In genomic region chr2:26055046-26055746, GRCm38 (mm10) we compare ENCODE assay signal across 8 mouse cellular contexts. TPM values are rescaled to one million over a fixed set of nuclear protein-coding genes. Genes with fewer than 3 reads are reported as not detected.
DNase-seq lines count a peak whose midpoint lies in the region; ATAC-seq and TF ChIP-seq lines count a peak whose summit lies in the region.

No protein-coding gene starts in this region.

- H3K4me2 ChIP-seq in heart, postnatal 0 days (ENCODE audit: low read depth, low read length), result no peak overlapping the region
- no peak overlapping the region for H3K4me2 ChIP-seq in lung, embryonic 14.5 days

- TF ChIP-seq EP300 in heart, postnatal 0 days (IDR thresholded peaks at IDR 0.05; ENCODE audit: low read depth), result no peak

- peak; percentile 75 for DNase-seq in heart, postnatal 0 days (ENCODE audit: low spot score)
- DNase-seq in kidney, postnatal 25 days, result peak; percentile 67 to 78
- peak; percentile 84 for DNase-seq in lung, embryonic 14.5 days
- peak; percentile 51 for DNase-seq in thymus, adult 2 months

- 0 out of 2 replicates have a peak, but pooled peaks cover 8% of the 10 kb centered on the region for H3K36me3 ChIP-seq in heart, postnatal 0 days (replicated peaks; ENCODE audit: control insufficient read depth, insufficient read depth, low read length)
- no peaks in the 10 kb centered on the region for H3K36me3 ChIP-seq in lung, embryonic 14.5 days (ENCODE audit: insufficient read depth)
- no peaks in the 10 kb centered on the region for H3K36me3 ChIP-seq in thymus, adult 2 months (ENCODE audit: control insufficient read depth, insufficient read depth, low read length)

- 53% methylated on average over 8 of the region's 8 CpGs for WGBS in bone marrow, adult 2 months
- WGBS in heart, postnatal 0 days, result 47% methylated on average over 8 of the region's 8 CpGs
- 43% methylated on average over 8 of the region's 8 CpGs for WGBS in lung, embryonic 14.5 days
- WGBS in thymus, adult 2 months, result 70% methylated on average over 8 of the region's 8 CpGs

- TF ChIP-seq CTCF in bone marrow, adult 2 months (IDR thresholded peaks at IDR 0.05; ENCODE audit: control insufficient read depth, insufficient read depth, low read length), result peak; percentile 86
- TF ChIP-seq CTCF in embryonic fibroblast, embryonic 13.5 days (IDR thresholded peaks at IDR 0.05; ENCODE audit: borderline replicate concordance, insufficient read depth, low read length), result peak; percentile 84
- TF ChIP-seq CTCF in heart, postnatal 0 days (IDR thresholded peaks at IDR 0.05; ENCODE audit: low read depth), result peak; percentile 99
- peak; percentile 95 for TF ChIP-seq CTCF in lung, embryonic 14.5 days (IDR thresholded peaks at IDR 0.05; ENCODE audit: low read depth)
- TF ChIP-seq CTCF in thymus, adult 2 months (IDR thresholded peaks at IDR 0.05; ENCODE audit: borderline replicate concordance, control insufficient read depth, extremely low read depth, insufficient read depth, low read length, poor library complexity), result 0 out of 2 replicates have a peak, but pooled peaks have one; percentile 37

- no peaks in the 10 kb centered on the region for H3K9me3 ChIP-seq in heart, postnatal 0 days (replicated peaks; ENCODE audit: control insufficient read depth, low read length)
- no peaks in the 10 kb centered on the region for H3K9me3 ChIP-seq in lung, embryonic 14.5 days (ENCODE audit: low read depth, low read length)

- no peaks in the 10 kb centered on the region for H3K4me1 ChIP-seq in bone marrow, adult 2 months (ENCODE audit: control insufficient read depth, insufficient read depth, low read length)
- no peaks in the 10 kb centered on the region for H3K4me1 ChIP-seq in embryonic fibroblast, embryonic 13.5 days (ENCODE audit: control insufficient read depth, insufficient read depth, low read length)
- H3K4me1 ChIP-seq in heart, postnatal 0 days (ENCODE audit: control insufficient read depth, insufficient read depth), result no peaks in the 10 kb centered on the region
- no peaks in the 10 kb centered on the region for H3K4me1 ChIP-seq in lung, embryonic 14.5 days (ENCODE audit: insufficient read depth)
- no peaks in the 10 kb centered on the region for H3K4me1 ChIP-seq in thymus, adult 2 months (replicated peaks; ENCODE audit: control insufficient read depth, insufficient read depth, low read length)

- no peak overlapping the region for H3K27ac ChIP-seq in bone marrow, adult 2 months (ENCODE audit: control insufficient read depth, insufficient read depth, low read depth, low read length, poor library complexity)
- no peak overlapping the region for H3K27ac ChIP-seq in embryonic fibroblast, embryonic 13.5 days (ENCODE audit: insufficient read depth, low read length)
- no peak overlapping the region for H3K27ac ChIP-seq in heart, postnatal 0 days (ENCODE audit: low read depth)
- H3K27ac ChIP-seq in lung, embryonic 14.5 days (ENCODE audit: low read depth), result no peak overlapping the region
- H3K27ac ChIP-seq in thymus, adult 2 months (ENCODE audit: control insufficient read depth, insufficient read depth, low read length), result no peak overlapping the region

- peak; percentile 39 for ATAC-seq in CD4-positive, CD25-positive, alpha-beta regulatory T cell, adult 4 months
- ATAC-seq in heart, postnatal 0 days (ENCODE audit: insufficient read depth, low read depth), result peak; percentile 93
- peak; percentile 73 for ATAC-seq in lung, embryonic 14.5 days (ENCODE audit: insufficient read depth)
- peak; percentile 61 for ATAC-seq in neutrophil, adult 5-6 weeks (ENCODE audit: extremely low read depth, insufficient number of reproducible peaks, low FRiP score, poor library complexity, severe bottlenecking)

- H3K27me3 ChIP-seq in heart, postnatal 0 days (ENCODE audit: control insufficient read depth, insufficient read depth, low read length), result no peaks in the 10 kb centered on the region
- H3K27me3 ChIP-seq in lung, embryonic 14.5 days (ENCODE audit: insufficient read depth, low read length), result no peaks in the 10 kb centered on the region
- no peaks in the 10 kb centered on the region for H3K27me3 ChIP-seq in thymus, adult 2 months (ENCODE audit: control insufficient read depth, insufficient read depth, low read length)

- H3K9ac ChIP-seq in heart, postnatal 0 days (replicated peaks; ENCODE audit: low read depth, low read length), result no peak overlapping the region
- H3K9ac ChIP-seq in lung, embryonic 14.5 days, result no peak overlapping the region

- no peak overlapping the region for H3K4me3 ChIP-seq in bone marrow, adult 2 months (replicated peaks; ENCODE audit: control insufficient read depth, low read depth, low read length)
- H3K4me3 ChIP-seq in embryonic fibroblast, embryonic 13.5 days (ENCODE audit: insufficient read depth, low read length), result no peak overlapping the region
- no peak overlapping the region for H3K4me3 ChIP-seq in heart, postnatal 0 days (ENCODE audit: low read depth, low read length)
- H3K4me3 ChIP-seq in lung, embryonic 14.5 days (ENCODE audit: low read depth, low read length), result no peak overlapping the region
- H3K4me3 ChIP-seq in thymus, adult 2 months (ENCODE audit: control insufficient read depth, insufficient read depth, low read length), result no peak overlapping the region

- no peak for TF ChIP-seq POLR2A in bone marrow, adult 2 months (IDR thresholded peaks at IDR 0.05; ENCODE audit: borderline replicate concordance, control insufficient read depth, low read depth, low read length)
- TF ChIP-seq POLR2A in embryonic fibroblast, embryonic 13.5 days (IDR thresholded peaks at IDR 0.05; ENCODE audit: low read depth, low read length), result no peak
- TF ChIP-seq POLR2A in thymus, adult 2 months (IDR thresholded peaks at IDR 0.05; ENCODE audit: control insufficient read depth, extremely low read depth, insufficient read depth, low read length, poor library complexity), result no peak

RNA-seq across cellular contexts. Expression of gene Ubac1, which starts 33.6 kb away (rescaled TPM):
- 10 to 100 TPM; 10.2 to 11.8 TPM for polyA plus RNA-seq in CD4-positive, CD25-positive, alpha-beta regulatory T cell, adult 4 months (2017; shearing (Covaris generic))
- polyA plus RNA-seq in bone marrow, adult 2 months (2011; ENCODE audit: insufficient read depth, insufficient read length, low replicate concordance, missing spikeins), result 452 and 465 TPM in 2 replicates
- 66.1 and 78.7 TPM in 2 replicates for polyA plus RNA-seq in embryonic fibroblast, embryonic 13.5 days (2011; ENCODE audit: insufficient read length, low read depth, missing spikeins)
- total RNA-seq in heart, postnatal 0 days (2014; rRNA removed; ENCODE audit: low replicate concordance), result 99.4 and 120 TPM in 2 replicates
- 119 and 120 TPM in 2 replicates for polyA plus RNA-seq in heart, postnatal 0 days (2015; fragmentation: Nextera tagmentation; extraction: Ambion mirVana)
- 72.6 and 80.8 TPM in 2 replicates for polyA plus RNA-seq in lung, embryonic 14.5 days (2014; fragmentation: Nextera tagmentation; extraction: Ambion mirVana)
- 32.2 and 33.3 TPM in 2 replicates for total RNA-seq in neutrophil, adult 5-6 weeks (2017)
- polyA plus RNA-seq in thymus, adult 2 months (2012; rRNA removed), result 61.9 and 66.3 TPM in 2 replicates

Comparison
In these comparisons a context has a peak if more than half of its experiments do, and no peak if none do; other contexts are left out.
1. ATAC-seq: peak in every context shown above with its lines; median percentile 93 in heart, postnatal 0 days; 73 in lung, embryonic 14.5 days; 61 in neutrophil, adult 5-6 weeks; 39 in CD4-positive, CD25-positive, alpha-beta regulatory T cell, adult 4 months.
2. CTCF ChIP-seq: peak in every context shown above with its lines; median percentile 99 in heart, postnatal 0 days; 95 in lung, embryonic 14.5 days; 86 in bone marrow, adult 2 months; 84 in embryonic fibroblast, embryonic 13.5 days; 37 in thymus, adult 2 months.